Mouse (Mus musculus) ovary, postnatal 36 days (tissue): ENCODE measurements around the gene Lyg2.

Experiments used
- DNase-seq: peaks from one replicate; pipeline ENCODE4 v3.0.0; 2022; ENCODE audit warnings: low spot score, mixed read lengths

The Lyg2 gene

GRCm38 (mm10) chr1:37883411-37883810 lies 32.9 kb downstream of the Lyg2 start:
- no peak for DNase-seq

DNA sequence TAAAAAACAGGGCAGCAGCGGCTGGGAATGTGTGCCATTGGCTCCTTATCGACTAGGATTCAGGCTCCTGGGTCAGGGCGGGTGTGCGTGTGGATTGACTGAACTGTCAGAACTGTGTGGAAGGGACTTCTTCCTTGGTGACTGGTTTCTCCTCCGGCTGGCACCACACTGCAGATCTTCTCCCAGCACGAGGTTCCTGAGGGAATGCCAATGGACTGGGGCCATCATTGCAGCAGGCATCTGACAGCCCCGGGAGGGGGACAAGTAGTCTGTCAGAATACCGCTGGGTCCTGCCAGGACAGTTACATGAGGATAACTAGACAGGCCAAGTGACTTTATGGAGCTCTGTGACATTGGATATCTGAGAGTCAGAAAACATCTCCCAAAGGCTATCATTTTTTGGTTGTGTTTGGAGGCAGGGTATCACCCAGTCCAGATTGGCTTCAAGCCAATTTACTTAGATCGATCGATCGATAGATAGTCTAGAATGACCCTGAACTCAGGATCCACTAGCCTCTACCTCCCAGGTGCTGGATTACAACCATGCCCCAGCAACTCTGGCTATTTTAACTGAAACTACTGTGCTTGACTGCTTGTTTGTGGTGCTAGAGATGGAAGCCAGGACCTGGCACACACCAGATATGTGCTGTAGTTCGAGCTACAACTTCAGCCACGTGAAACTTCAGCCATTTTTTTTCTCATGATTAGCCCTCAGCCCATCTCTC lies 38.4 kb downstream of the Lyg2 start:
- DNase-seq: no peak

DNA sequence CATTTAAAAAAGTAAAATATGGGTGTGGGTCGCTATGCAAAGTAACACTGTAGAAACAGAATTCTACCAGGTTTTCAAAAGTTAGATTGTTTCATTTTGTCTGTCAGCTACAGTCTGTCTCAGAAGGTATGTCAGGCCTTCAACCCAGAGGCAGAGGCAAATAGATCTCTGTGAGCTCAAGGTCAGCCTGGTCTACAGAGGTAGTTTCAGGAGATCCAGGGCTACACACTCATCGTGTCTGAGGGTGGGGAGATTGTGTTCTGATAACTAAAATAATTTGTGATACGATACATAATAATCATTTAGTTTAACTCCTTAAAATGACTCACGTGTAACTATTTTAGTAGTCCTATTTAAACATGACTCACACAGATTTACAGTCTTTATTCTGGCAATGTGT lies 43.1 kb downstream of the Lyg2 start:
- no peak for DNase-seq

DNA sequence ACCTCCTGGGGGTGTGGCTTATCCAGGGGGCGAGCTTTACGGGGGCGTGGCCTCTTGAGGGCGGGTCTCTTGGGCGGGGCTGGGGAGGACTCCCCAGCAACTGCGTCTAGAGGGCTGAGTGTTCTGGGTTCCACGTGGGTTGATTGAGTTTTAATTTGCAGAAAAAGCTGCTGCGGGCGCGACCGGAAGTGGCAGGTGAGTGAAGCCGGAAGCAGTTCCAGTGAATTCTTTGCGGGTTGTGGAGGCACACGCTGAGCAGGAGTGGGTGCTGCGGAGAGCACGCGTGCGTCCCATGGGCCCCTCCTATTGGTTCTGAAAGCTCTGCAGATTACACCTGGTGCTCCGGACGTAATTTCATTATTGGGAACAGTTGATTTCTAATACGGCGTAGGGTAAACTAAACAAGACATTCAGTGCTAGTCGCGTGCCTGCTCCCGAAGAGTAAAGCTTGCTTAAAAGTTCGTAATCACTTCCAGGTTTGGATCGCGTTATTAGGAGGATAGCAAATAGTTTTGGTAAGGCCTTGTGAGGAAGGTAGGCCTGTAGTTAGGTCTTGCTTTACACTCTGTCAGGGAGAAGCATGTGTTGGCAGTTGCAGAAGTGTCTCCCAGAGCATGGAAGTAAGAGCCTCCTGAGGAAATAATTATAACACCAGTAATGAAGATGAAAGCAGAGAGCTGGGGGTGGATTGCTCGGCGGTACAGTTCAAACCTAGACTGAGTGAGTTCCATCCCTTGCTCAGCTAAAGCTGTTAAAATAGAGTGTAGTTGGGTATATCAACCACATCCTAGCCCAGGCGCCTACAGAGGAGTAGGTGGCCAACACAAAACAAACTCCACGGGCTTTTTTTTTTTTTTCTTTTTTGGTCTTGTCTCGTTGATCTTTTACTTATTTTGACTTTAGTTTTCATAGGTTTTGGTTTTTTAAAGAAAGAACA lies 43.9 kb downstream of the Lyg2 start:
- peak; percentile 81 for DNase-seq

- DNase-seq: peak; percentile 21
Measured at GRCm38 (mm10) chr1:37871704-37872103, 44.6 kb downstream of the Lyg2 start, which contains the start of gene Lipt1. Lipt1 (plus strand) TSS chr1:37871738.

DNA sequence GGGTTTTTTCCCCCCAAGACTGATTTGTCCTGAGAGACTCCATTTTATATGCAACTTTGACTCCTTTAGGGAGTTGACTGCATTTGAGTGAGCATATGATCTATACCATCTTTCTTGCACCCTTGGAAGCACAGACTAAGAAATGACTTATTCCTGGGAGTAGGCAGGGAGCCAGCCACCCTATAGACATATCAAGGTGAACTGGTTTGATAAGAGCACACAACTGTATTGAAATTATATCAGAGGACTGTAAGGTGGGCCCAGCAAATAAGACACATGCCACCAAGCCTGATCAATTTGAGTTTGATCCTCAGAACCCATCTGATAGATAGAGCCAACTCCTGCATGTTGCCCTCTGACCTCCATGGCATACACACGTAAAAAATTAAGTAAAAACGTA lies 46.9 kb downstream of the Lyg2 start:
- DNase-seq: no peak

- DNase-seq: no peak
Measured at GRCm38 (mm10) chr1:37868640-37869039, 47.7 kb downstream of the Lyg2 start.

GRCm38 (mm10) chr1:37867684-37868322 lies 48.5 kb downstream of the Lyg2 start:
- DNase-seq: no peak

DNA sequence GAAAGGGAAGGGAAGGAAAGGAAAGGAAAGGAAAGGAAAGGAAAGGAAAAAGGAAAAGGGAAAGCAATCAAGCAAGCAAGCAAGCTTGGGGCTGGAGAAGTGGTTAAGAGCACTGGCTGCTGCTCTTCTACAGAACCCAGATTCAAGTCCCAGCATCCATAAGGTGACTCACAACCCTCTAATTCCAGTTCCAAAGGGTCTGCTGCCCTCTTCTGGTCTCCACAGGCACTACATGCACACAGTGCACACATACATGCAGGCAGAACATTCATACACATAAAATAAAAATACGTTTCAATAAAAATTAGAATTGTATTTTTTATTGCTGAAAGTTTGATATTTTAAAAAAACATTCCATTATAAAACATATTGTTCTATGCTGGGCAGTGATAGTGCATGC lies 49.2 kb downstream of the Lyg2 start:
- peak; percentile 24 for DNase-seq

DNA sequence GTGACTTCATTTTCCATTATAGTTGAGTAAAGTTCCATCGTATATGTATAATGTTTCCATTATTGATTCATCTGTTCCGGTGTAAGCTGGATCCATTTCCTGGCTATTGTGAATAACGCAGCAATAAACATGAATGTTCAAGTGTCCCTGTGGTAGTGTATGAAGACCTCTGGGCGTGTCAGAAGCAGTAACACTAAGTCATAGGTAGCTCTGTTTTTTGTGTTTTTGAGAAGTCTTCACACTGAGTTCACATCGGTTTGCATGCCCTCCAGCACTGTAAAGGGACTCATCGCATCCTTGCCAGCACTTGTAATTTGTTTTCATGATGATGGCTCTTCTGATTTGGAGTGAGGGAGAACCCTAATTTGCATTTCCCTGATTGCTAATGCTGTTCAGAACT lies 50.0 kb downstream of the Lyg2 start, which contains the start of gene Tsga10:
Tsga10 (minus strand) TSS at position 144 of the 400 bp plus-strand sequence.
- DNase-seq: no peak

GRCm38 (mm10) chr1:37865401-37866215 lies 50.7 kb downstream of the Lyg2 start:
- DNase-seq: no peak

DNA sequence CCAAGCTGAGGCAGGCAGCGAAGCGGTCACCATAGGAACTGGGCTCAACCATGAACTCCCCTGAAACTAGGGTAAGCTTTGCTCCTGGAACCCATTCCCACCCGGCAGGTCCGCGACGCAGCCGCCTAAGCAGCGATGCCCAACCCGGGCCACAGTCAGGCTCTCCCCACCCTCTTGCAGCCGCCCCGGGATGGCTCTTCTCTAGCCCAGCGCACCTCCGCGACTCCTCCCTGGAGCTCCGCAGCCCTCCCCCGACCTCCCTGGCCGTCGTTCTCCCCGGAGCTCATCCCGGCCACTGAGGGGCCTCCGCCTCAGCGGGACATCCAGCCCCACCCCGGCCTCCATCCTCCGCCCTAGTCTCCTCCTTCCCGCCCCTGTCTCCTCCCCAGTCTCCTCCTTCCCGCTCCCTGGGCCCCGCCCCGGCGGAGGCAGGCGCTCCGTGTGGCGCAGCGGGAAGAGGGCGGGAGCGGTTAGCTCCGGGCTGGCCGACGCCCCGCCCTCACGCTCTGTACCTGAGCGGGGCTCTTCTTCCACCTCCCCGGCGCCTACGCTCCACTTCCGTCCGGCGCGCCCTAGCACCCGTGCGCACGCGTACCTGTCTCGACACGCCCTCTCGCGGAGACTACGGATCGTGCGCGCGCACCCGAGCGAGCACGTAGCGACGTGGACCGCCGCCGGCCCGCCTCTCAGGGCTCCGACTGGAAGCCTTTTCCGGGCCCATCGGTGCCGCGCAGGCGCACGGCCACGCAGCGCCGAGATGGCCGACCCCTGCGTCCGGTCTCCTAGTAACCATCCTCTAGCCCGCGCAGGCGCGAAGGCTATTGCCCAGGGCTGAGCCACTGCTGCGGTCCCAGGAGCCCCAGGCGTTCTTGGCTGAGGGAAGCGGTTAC lies 51.5 kb downstream of the Lyg2 start:
- peak; percentile 100 for DNase-seq
